Mouse (Mus musculus) megakaryocyte, embryonic 14.5 days (primary cell): ENCODE measurements at regions not wholly inside any gene's neighbourhood (a gene's known extent, or its start where the extent isn't known, plus 50 kb on each side); places are given as distances from the start of the nearest gene placed in this dataset.

Experiments used
- H3K27me3 ChIP-seq: replicated peaks from 2 replicates; pipeline ENCODE3; 2012; ENCODE audit warnings: inconsistent platforms
- H3K36me3 ChIP-seq: replicated peaks from 2 replicates; pipeline ENCODE3; 2012; ENCODE audit warnings: low read length, inconsistent platforms, mixed read lengths
- H3K4me1 ChIP-seq: 2 replicates; pipeline ENCODE4 v1.6.1; 2012; ENCODE audit warnings: inconsistent platforms
- H3K4me3 ChIP-seq: replicated peaks from 2 replicates; pipeline ENCODE3; 2012; ENCODE audit warnings: moderate library complexity, mild to moderate bottlenecking, inconsistent platforms
- H3K9me3 ChIP-seq: 2 replicates; pipeline ENCODE4 v1.6.1; 2012; ENCODE audit warnings: inconsistent platforms
- FLI1 ChIP-seq: IDR thresholded peaks from 2 replicates; pipeline ENCODE4 v1.6.1; 2012; ENCODE audit warnings: low read length, inconsistent platforms, mixed read lengths
- GATA1 ChIP-seq: IDR thresholded peaks from 3 replicates; pipeline ENCODE4 v1.6.1; 2012; ENCODE audit warnings: mixed read lengths, low read length, inconsistent platforms, borderline replicate concordance

DNA sequence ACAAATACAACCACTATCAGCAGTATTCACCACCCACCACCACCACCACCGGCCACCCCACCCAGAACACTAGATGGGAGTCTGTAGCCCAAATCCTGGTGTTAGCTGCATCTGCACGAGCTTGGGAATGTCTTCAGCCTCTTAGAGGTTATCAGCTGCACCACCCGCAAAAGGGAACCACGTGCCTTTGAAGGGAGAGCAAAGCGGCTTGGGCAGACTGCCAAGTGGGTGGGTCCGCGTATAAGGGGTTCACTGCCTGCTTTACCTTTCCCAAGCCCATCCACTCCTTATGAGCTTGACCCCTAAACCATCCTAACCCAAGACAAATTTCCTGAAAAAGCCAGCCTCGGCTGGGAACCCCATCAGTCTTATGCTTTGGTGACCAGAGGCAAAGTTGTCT is 497.2 kb downstream of the Tmem114 start:
- Histone ChIP-seq H3K4me1 (no peaks in the 10 kb centered on the region), H3K9me3 (no peaks in the 10 kb centered on the region; the same call in 1 of the 2 replicates), H3K4me3 (no peak overlapping the region), H3K36me3 (no peaks in the 10 kb centered on the region), H3K27me3 (no peaks in the 10 kb centered on the region)
- no peak for TF ChIP-seq FLI1
- TF ChIP-seq GATA1 = no peak

DNA sequence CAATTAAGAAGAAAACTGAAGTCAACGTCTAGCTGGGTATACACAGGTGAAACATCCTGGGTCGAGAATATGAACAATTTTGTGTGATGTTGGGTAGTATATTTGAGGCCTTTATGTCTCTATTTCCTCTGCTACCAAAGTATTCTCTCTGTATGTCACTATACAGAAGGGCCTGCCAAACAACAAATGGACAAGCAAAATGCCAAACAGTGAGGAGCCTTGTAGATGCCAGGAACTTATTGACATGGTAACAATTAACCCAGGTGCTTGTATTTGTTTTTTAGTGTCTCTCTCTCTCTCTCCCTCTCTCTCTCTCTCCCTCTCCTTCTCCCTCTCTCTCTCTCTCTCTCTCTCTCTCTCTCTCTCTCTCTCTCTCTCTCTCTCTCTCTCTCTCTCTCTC is 529.1 kb downstream of the Tmem114 start:
- H3K9me3 ChIP-seq = peaks cover 10% of the 10 kb centered on the region; the same call in 1 of the 2 replicates
- H3K36me3 ChIP-seq = no peaks in the 10 kb centered on the region
- no peaks in the 10 kb centered on the region for H3K4me1 ChIP-seq

DNA sequence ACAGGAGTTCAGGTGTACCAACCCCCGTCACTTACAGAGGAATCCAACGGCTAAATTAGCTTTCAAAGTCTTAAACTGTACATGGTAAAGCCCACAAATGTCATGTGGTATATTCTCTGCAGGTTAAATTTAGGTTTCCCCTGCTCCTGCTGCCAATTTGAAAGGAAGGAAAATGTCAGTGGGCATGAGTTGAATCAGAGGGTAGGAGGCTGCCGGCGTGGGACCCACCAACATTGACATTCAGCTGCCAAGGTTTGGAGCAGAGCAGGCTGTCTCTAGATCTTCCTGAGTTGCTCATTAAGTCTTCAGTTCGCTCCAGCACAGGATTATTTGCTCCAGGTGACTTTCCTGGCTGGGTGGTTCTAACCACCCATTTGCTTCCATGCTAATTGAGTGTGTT is 532.1 kb downstream of the Tmem114 start:
- Histone ChIP-seq H3K9me3 (peaks cover 10% of the 10 kb centered on the region; the same call in 1 of the 2 replicates), H3K27me3 (no peaks in the 10 kb centered on the region)
- no peak for TF ChIP-seq GATA1
- no peak for TF ChIP-seq FLI1

More for the DNA sequence above, 529.1 kb downstream of the Tmem114 start:
- H3K27me3 ChIP-seq = no peaks in the 10 kb centered on the region
- H3K4me3 ChIP-seq = no peak overlapping the region
- TF ChIP-seq GATA1 = no peak
- no peak for TF ChIP-seq FLI1

DNA sequence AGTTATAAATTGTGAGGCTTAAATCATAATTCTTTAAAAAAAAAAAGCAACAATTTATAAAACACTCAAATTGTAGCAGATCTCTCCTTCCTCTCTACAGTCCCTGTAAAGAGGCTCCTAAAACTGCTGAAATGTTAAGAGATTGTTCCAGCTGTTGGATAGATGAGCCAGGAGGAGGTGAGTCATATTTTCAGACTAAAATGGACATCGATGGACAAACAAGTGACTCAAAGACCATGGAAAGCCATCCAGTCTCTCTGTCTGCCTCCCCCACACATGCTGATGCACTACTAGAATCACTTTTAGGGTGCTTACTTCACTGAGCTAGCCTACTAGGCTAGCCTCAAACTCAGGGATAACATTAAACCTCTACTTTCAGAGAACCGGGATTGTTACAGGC is 561.5 kb downstream of the Tmem114 start:
- TF ChIP-seq GATA1 (no peak), FLI1 (no peak)
- Histone ChIP-seq H3K9me3 (no peaks in the 10 kb centered on the region), H3K4me3 (no peak overlapping the region), H3K36me3 (no peaks in the 10 kb centered on the region), H3K4me1 (no peaks in the 10 kb centered on the region), H3K27me3 (no peaks in the 10 kb centered on the region)

More for the DNA sequence above, 532.1 kb downstream of the Tmem114 start:
- no peak overlapping the region for H3K4me3 ChIP-seq
- H3K4me1 ChIP-seq = no peaks in the 10 kb centered on the region
- no peaks in the 10 kb centered on the region for H3K36me3 ChIP-seq

DNA sequence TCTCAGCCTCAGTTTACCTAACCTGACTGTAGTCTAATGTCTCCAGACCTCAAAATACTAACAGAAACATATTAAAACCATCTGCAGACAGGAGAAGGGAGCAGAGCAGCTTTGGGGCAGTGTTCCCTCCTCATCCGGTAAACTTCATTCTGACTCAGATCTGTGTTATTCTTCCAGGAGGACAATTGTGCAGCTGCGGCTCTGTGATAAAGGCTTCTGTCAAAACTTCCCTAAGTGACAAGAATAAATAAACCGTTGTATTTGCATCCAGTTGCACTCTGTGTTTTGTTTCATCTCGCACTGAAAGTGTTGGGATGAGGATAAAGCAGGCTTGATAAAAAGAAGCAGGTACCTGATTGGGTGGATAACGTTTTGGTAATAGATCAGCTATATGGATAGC is 585.8 kb downstream of the Tmem114 start:
- no peaks in the 10 kb centered on the region for H3K36me3 ChIP-seq
- no peak overlapping the region for H3K4me3 ChIP-seq
- no peaks in the 10 kb centered on the region for H3K4me1 ChIP-seq
- H3K9me3 ChIP-seq = no peaks in the 10 kb centered on the region
- TF ChIP-seq GATA1 (no peak), FLI1 (no peak)
- H3K27me3 ChIP-seq = no peaks in the 10 kb centered on the region

DNA sequence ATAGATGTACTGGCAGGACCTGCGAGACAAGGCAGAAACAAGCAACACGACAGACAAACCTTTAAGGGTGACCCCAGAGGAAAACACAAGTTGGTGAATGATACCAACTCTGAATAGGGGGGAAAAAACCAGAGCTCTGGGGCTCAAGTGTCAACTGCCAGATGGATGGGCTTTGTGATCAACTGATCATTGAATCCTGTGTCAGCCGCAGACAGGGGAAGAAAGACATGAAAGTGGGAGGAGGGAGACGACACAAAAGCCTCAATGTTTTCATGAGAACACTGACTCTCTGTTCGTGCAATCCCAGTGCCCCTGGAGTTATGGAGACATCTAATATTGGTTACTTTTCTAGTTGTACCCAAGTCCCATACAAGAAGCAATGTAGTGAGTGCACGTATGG is 593.8 kb downstream of the Tmem114 start:
- Histone ChIP-seq H3K27me3 (no peaks in the 10 kb centered on the region), H3K4me1 (no peaks in the 10 kb centered on the region), H3K36me3 (no peaks in the 10 kb centered on the region), H3K9me3 (peaks cover 20% of the 10 kb centered on the region; the same call in 1 of the 2 replicates), H3K4me3 (no peak overlapping the region)
- TF ChIP-seq FLI1 = no peak
- no peak for TF ChIP-seq GATA1

DNA sequence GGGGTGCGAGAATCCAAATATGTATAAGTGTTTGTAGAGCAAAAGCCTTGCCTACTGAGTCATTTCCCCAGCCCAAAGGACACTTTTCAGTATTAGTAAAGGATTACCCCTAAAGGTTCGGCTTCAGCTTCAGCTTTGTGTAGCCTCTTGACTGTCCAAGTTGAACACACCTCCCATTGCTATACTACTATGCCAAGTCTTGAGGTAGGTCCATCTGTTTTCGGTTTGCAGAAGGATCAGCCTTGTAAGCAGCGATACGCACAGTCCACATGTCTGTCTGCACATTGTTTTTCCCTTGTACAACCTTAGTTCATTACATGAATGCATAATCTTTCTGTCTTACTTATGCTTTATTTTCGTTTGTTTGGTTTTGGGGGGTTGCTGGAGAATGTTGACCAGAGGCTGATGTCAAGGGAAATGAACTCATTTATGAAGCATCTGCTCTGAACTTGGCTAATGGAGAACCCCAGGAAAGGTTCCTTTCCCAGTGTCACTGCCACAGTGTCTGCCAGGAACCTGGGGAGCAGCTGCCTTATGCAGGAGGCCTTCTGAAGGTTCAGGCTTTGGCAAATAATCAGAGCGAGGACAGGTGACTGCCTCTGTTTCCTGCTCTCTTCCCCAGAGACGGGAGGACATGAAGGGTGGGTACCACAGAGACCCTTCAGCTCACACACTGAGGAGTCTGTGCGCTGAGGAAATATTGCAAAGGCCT is 594.8 kb downstream of the Tmem114 start:
- peaks cover 20% of the 10 kb centered on the region; the same call in 1 of the 2 replicates for H3K9me3 ChIP-seq
- no peaks in the 10 kb centered on the region for H3K36me3 ChIP-seq
- no peak for TF ChIP-seq GATA1
- TF ChIP-seq FLI1 = no peak

DNA sequence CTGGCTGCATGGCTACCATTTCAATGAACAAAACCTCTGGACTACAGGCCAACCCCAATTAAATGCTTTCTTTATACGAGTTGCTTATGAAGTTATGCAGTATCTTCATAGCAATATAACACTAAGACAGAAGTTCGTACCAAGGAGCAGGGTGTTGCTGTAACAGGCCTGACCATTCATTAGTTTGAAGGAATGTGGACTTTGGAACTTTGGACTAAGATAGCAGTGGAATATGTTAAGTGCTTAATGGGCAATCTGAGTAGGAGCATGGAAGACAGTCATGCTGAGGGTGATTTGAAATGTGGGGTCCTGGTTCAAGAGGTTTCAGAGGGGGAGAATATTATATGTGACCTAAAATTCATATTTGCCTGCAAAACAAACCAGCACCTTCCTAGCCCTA is 623.8 kb downstream of the Tmem114 start:
- Histone ChIP-seq H3K9me3 (peaks cover 6% of the 10 kb centered on the region; the same call in 1 of the 2 replicates), H3K4me1 (no peaks in the 10 kb centered on the region), H3K4me3 (no peak overlapping the region), H3K36me3 (no peaks in the 10 kb centered on the region), H3K27me3 (no peaks in the 10 kb centered on the region)
- TF ChIP-seq FLI1 = no peak
- TF ChIP-seq GATA1 = no peak

More for the DNA sequence above, 594.8 kb downstream of the Tmem114 start:
- Histone ChIP-seq H3K4me1 (no peaks in the 10 kb centered on the region), H3K4me3 (no peak overlapping the region), H3K27me3 (no peaks in the 10 kb centered on the region)

DNA sequence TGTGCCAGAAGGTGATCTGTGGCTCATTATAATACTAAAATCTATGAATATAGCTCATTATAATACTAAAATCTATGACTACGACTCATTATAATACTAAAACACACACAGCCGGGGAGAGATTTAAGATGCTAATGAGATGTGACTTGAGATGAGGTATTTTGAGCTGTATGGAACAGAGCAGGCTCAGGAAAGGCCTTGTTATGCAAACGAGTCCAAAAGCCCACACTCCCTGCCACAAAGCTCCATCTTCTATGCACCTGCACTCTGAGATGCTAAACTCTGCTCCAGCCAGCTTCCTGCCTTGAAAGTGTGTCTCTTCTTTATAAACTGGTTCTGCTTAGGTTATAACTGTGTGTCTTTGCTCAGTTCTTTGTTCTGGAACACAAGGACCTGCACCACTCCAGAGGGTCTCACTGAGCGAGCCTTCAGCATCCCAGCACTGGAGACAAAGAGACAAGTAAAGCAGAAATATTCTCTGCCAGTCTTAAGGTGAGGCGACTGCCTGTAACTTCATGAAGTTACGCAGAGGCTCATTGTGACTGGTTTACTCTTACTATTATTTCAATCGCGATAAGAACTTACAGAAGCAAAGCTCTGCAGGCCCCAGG is 627.7 kb downstream of the Tmem114 start:
- no peak overlapping the region for H3K4me3 ChIP-seq
- H3K27me3 ChIP-seq = no peaks in the 10 kb centered on the region
- no peaks in the 10 kb centered on the region for H3K36me3 ChIP-seq
- H3K9me3 ChIP-seq = peaks cover 6% of the 10 kb centered on the region; the same call in 1 of the 2 replicates
- TF ChIP-seq GATA1 (no peak), FLI1 (no peak)
- no peaks in the 10 kb centered on the region for H3K4me1 ChIP-seq

DNA sequence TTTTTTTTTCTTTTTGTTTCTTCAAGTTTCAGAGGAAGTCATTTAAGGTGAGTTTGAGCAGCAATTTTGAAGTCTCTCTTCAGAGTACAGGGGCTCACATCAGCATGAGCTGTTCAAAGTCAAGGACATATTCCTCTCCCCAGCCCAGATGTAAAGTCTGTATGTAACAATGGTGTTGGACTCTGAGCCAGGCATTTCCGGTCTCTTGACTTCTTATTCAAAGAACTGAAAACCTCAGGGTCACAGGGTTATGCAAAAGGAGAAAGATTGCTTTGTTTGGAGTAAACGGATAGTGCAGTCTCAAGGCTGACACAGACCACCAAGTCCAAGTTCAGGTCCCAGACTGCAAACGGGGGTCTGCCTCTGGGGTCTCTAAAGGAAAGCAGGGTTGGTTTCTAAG is 629.4 kb downstream of the Tmem114 start:
- H3K4me3 ChIP-seq = no peak overlapping the region
- H3K27me3 ChIP-seq = no peaks in the 10 kb centered on the region
- H3K36me3 ChIP-seq = no peaks in the 10 kb centered on the region
- TF ChIP-seq GATA1 = no peak
- no peak for TF ChIP-seq FLI1
- peaks cover 6% of the 10 kb centered on the region; the same call in 1 of the 2 replicates for H3K9me3 ChIP-seq
- H3K4me1 ChIP-seq = no peaks in the 10 kb centered on the region
